Mouse (Mus musculus): ENCODE data around the gene Dna2. TPM values are rescaled to one million over a fixed set of nuclear protein-coding genes. Genes with fewer than 3 reads are reported as not detected.

Dna2 gene
- polyA plus RNA-seq, 1 experiment from 2014 or later = 13.7 TPM

DNA sequence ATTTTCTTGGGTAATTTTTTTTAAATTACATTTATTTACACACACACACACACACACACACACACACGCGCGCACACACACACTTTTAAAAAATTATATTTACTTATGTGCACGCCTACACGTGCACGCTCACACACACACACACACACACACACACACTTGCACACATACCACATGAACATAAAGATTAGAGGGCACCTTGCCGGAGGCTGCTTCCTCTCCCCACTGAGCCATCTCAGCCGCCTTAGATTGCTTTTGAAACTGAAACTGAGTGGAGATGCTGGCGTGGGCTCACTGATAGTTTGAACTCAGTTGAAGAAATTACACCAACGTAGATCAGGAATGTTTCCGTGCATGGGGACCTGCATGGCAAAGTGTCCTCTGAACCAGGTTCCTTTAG, 37.2 kb downstream of the Dna2 start:
- Histone ChIP-seq H3K27me3 (ENCODE audit: control insufficient read depth, insufficient read depth, low read length) (no peaks in the 10 kb centered on the region), H3K9me3 (ENCODE audit: control insufficient read depth, low read length) (no peaks in the 10 kb centered on the region), H3K9ac (ENCODE audit: low read length) (peak overlapping the region; percentile 17; the same call in 1 of the 2 replicates), H3K4me2 (ENCODE audit: low read length) (no peak overlapping the region), H3K36me3 (ENCODE audit: control insufficient read depth, insufficient read depth, low read length) (peaks cover 35% of the 10 kb centered on the region), H3K4me1 (ENCODE audit: control insufficient read depth in 2 of 2, insufficient read depth in 2 of 2, low read length in 2 of 2) (peaks cover 4 to 15% of the 10 kb centered on the region in 2 experiments; a peak in 3 of 4 replicates), H3K27ac (replicated peaks in 1 of 2; ENCODE audit: control insufficient read depth in 1 of 2, insufficient read depth in 1 of 2, low read depth in 2 of 2, low read length in 2 of 2) (peak overlapping the region; percentile 13 to 73), H3K4me3 (ENCODE audit: control insufficient read depth in 1 of 2, insufficient read depth in 1 of 2, low read depth in 1 of 2, low read length in 2 of 2) (no peak overlapping the region)
- 86% methylated on average over 11 of the region's 11 CpGs for WGBS
- no peak for ATAC-seq (ENCODE audit: insufficient number of reproducible peaks, insufficient read depth, low FRiP score, low read depth)

- no peaks in the 10 kb centered on the region for H3K27me3 ChIP-seq (ENCODE audit: control insufficient read depth, insufficient read depth, low read length)
- peak; percentile 14; the same call in 1 of the 2 replicates for ATAC-seq (ENCODE audit: insufficient number of reproducible peaks, insufficient read depth, low FRiP score, low read depth)
- peak overlapping the region; percentile 35 to 73 for H3K27ac ChIP-seq (replicated peaks in 1 of 2; ENCODE audit: control insufficient read depth in 1 of 2, insufficient read depth in 1 of 2, low read depth in 2 of 2, low read length in 2 of 2)
- no peak overlapping the region for H3K4me3 ChIP-seq (ENCODE audit: control insufficient read depth in 1 of 2, insufficient read depth in 1 of 2, low read depth in 1 of 2, low read length in 2 of 2)
- no peaks in the 10 kb centered on the region for H3K9me3 ChIP-seq (ENCODE audit: control insufficient read depth, low read length)
- H3K4me2 ChIP-seq (ENCODE audit: low read length) = no peak overlapping the region
- 0 out of 2 replicates have a peak overlapping the region, but pooled peaks have one; percentile 17 for H3K9ac ChIP-seq (ENCODE audit: low read length)
- peaks cover 39% of the 10 kb centered on the region for H3K36me3 ChIP-seq (ENCODE audit: control insufficient read depth, insufficient read depth, low read length)
- H3K4me1 ChIP-seq (ENCODE audit: control insufficient read depth in 2 of 2, insufficient read depth in 2 of 2, low read length in 2 of 2) = peaks cover 4 to 15% of the 10 kb centered on the region in 2 experiments; a peak in 3 of 4 replicates
- WGBS = 52% methylated on average over 6 of the region's 6 CpGs
These were observed 37.7 kb downstream of the Dna2 start for GRCm38 (mm10) chr10:62984495-62984894.

GRCm38 (mm10) chr10:62987341-62987740, 40.5 kb downstream of the Dna2 start:
- peaks cover 4 to 8% of the 10 kb centered on the region in 2 experiments; a peak in 3 of 4 replicates for H3K4me1 ChIP-seq (ENCODE audit: control insufficient read depth in 2 of 2, insufficient read depth in 2 of 2, low read length in 2 of 2)
- no peak overlapping the region for H3K9ac ChIP-seq (ENCODE audit: low read length)
- no peak overlapping the region for H3K27ac ChIP-seq (replicated peaks in 1 of 2; ENCODE audit: control insufficient read depth in 1 of 2, insufficient read depth in 1 of 2, low read depth in 2 of 2, low read length in 2 of 2)
- no peaks in the 10 kb centered on the region for H3K9me3 ChIP-seq (ENCODE audit: control insufficient read depth, low read length)
- 25% methylated on average over 3 of the region's 3 CpGs for WGBS
- peaks cover 65% of the 10 kb centered on the region for H3K36me3 ChIP-seq (ENCODE audit: control insufficient read depth, insufficient read depth, low read length)
- no peak for ATAC-seq (ENCODE audit: insufficient number of reproducible peaks, insufficient read depth, low FRiP score, low read depth)
- H3K4me2 ChIP-seq (ENCODE audit: low read length) = no peak overlapping the region
- no peaks in the 10 kb centered on the region for H3K27me3 ChIP-seq (ENCODE audit: control insufficient read depth, insufficient read depth, low read length)
- H3K4me3 ChIP-seq (ENCODE audit: control insufficient read depth in 1 of 2, insufficient read depth in 1 of 2, low read depth in 1 of 2, low read length in 2 of 2) = no peak overlapping the region

- Histone ChIP-seq H3K9me3 (ENCODE audit: control insufficient read depth, low read length) (no peaks in the 10 kb centered on the region), H3K27me3 (ENCODE audit: control insufficient read depth, insufficient read depth, low read length) (no peaks in the 10 kb centered on the region), H3K36me3 (ENCODE audit: control insufficient read depth, insufficient read depth, low read length) (peaks cover 68% of the 10 kb centered on the region), H3K4me3 (ENCODE audit: control insufficient read depth in 1 of 2, insufficient read depth in 1 of 2, low read depth in 1 of 2, low read length in 2 of 2) (no peak overlapping the region), H3K4me1 (ENCODE audit: control insufficient read depth in 2 of 2, insufficient read depth in 2 of 2, low read length in 2 of 2) (no peaks in the 10 kb centered on the region), H3K27ac (replicated peaks in 1 of 2; ENCODE audit: control insufficient read depth in 1 of 2, insufficient read depth in 1 of 2, low read depth in 2 of 2, low read length in 2 of 2) (no peak overlapping the region), H3K9ac (ENCODE audit: low read length) (no peak overlapping the region), H3K4me2 (ENCODE audit: low read length) (no peak overlapping the region)
- ATAC-seq (ENCODE audit: insufficient number of reproducible peaks, insufficient read depth, low FRiP score, low read depth) = no peak
- 92% methylated on average over 15 of the region's 15 CpGs for WGBS
These were observed 43.8 kb downstream of the Dna2 start for GRCm38 (mm10) chr10:62990636-62991035.

DNA sequence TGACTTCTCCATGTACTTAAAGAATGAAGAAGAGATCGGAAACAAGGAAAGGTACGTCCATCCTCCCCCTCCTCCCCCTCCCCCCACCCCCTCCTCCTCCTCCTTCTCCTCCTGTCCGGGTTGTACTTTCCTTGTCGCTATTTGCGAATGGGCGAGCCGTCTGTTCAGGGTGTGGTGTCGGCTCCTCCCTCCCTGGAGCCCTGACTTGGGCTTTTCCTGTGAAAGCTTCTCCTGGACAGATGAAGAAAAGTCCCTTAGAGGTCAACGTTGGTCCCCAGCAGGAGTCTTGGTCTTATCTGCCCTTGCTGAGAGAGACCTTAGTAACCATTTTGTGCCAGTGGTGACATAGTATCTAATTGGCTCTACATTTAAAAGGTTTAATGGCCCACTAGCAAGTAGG, 47.2 kb downstream of the Dna2 start:
- no peak overlapping the region for H3K4me2 ChIP-seq (ENCODE audit: low read length)
- no peak overlapping the region for H3K9ac ChIP-seq (ENCODE audit: low read length)
- H3K27me3 ChIP-seq (ENCODE audit: control insufficient read depth, insufficient read depth, low read length) = no peaks in the 10 kb centered on the region
- peaks cover 93% of the 10 kb centered on the region for H3K36me3 ChIP-seq (ENCODE audit: control insufficient read depth, insufficient read depth, low read length)
- H3K27ac ChIP-seq (replicated peaks in 1 of 2; ENCODE audit: control insufficient read depth in 1 of 2, insufficient read depth in 1 of 2, low read depth in 2 of 2, low read length in 2 of 2) = no peak overlapping the region
- no peak overlapping the region for H3K4me3 ChIP-seq (ENCODE audit: control insufficient read depth in 1 of 2, insufficient read depth in 1 of 2, low read depth in 1 of 2, low read length in 2 of 2)
- H3K4me1 ChIP-seq (ENCODE audit: control insufficient read depth in 2 of 2, insufficient read depth in 2 of 2, low read length in 2 of 2) = no peaks in the 10 kb centered on the region
- H3K9me3 ChIP-seq (ENCODE audit: control insufficient read depth, low read length) = no peaks in the 10 kb centered on the region
- 63% methylated on average over 4 of the region's 9 CpGs for WGBS
- ATAC-seq (ENCODE audit: insufficient number of reproducible peaks, insufficient read depth, low FRiP score, low read depth) = no peak

DNA sequence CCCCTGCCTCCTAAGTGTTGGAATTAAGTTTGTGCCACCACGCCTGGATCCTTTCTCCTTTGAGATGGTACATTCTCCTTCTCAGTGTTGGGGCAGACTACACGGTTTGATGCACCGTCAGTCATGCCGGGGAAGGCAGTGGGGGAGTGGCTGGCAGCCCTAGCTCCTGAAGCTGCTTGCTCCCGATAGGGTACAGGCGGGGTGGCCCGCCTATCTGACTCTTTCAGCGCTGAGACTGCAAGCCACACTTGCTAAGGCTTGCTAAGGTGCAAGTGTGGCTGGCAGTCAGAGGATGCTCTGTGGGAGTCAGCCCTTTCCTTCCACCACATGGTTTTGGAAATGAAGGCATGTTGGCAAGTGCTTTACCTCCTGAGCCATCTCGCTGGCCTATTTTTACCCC, 53.8 kb downstream of the Dna2 start:
- Histone ChIP-seq H3K9me3 (ENCODE audit: control insufficient read depth, low read length) (no peaks in the 10 kb centered on the region), H3K9ac (ENCODE audit: low read length) (no peak overlapping the region), H3K27ac (replicated peaks in 1 of 2; ENCODE audit: control insufficient read depth in 1 of 2, insufficient read depth in 1 of 2, low read depth in 2 of 2, low read length in 2 of 2) (no peak overlapping the region), H3K27me3 (ENCODE audit: control insufficient read depth, insufficient read depth, low read length) (no peaks in the 10 kb centered on the region), H3K36me3 (ENCODE audit: control insufficient read depth, insufficient read depth, low read length) (peaks cover 94% of the 10 kb centered on the region), H3K4me3 (ENCODE audit: control insufficient read depth in 1 of 2, insufficient read depth in 1 of 2, low read depth in 1 of 2, low read length in 2 of 2) (no peak overlapping the region), H3K4me2 (ENCODE audit: low read length) (no peak overlapping the region), H3K4me1 (ENCODE audit: control insufficient read depth in 2 of 2, insufficient read depth in 2 of 2, low read length in 2 of 2) (no peaks in the 10 kb centered on the region)
- WGBS = 65% methylated on average over 9 of the region's 9 CpGs
- ATAC-seq (ENCODE audit: insufficient number of reproducible peaks, insufficient read depth, low FRiP score, low read depth) = no peak

- Histone ChIP-seq H3K36me3 (ENCODE audit: control insufficient read depth, insufficient read depth, low read length) (peaks cover 95% of the 10 kb centered on the region), H3K4me1 (ENCODE audit: control insufficient read depth in 2 of 2, insufficient read depth in 2 of 2, low read length in 2 of 2) (no peaks in the 10 kb centered on the region), H3K4me3 (ENCODE audit: control insufficient read depth in 1 of 2, insufficient read depth in 1 of 2, low read depth in 1 of 2, low read length in 2 of 2) (no peak overlapping the region), H3K9me3 (ENCODE audit: control insufficient read depth, low read length) (no peaks in the 10 kb centered on the region), H3K9ac (ENCODE audit: low read length) (no peak overlapping the region), H3K27ac (replicated peaks in 1 of 2; ENCODE audit: control insufficient read depth in 1 of 2, insufficient read depth in 1 of 2, low read depth in 2 of 2, low read length in 2 of 2) (no peak overlapping the region), H3K27me3 (ENCODE audit: control insufficient read depth, insufficient read depth, low read length) (no peaks in the 10 kb centered on the region), H3K4me2 (ENCODE audit: low read length) (no peak overlapping the region)
- 65% methylated on average over 9 of the region's 9 CpGs for WGBS
- ATAC-seq (ENCODE audit: insufficient number of reproducible peaks, insufficient read depth, low FRiP score, low read depth) = no peak
These were observed 56.4 kb downstream of the Dna2 start for GRCm38 (mm10) chr10:63003252-63003651.

DNA sequence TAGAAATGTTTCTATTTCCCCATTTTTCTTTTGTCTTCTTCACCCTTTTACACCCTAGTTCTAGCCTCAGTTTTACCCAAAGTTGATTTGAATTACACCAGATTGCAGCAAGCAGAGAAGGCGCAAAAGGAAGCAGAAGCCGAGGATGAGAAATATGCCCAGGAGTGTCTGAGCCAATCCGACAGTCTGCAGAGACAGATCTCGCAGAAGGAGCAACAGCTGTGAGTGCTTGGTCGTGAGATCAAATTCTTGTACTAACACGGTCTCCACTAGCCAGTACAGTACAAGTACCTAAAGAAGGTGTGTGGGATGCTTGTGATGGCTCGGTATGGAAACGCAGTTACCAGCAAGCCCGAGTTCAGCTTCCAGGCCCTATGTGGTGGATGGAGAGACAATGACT, 57.7 kb downstream of the Dna2 start:
- WGBS = 89% methylated on average over 9 of the region's 9 CpGs

More for the DNA sequence above, 57.7 kb downstream of the Dna2 start:
- no peaks in the 10 kb centered on the region for H3K27me3 ChIP-seq (ENCODE audit: control insufficient read depth, insufficient read depth, low read length)
- no peaks in the 10 kb centered on the region for H3K9me3 ChIP-seq (ENCODE audit: control insufficient read depth, low read length)
- no peak overlapping the region for H3K9ac ChIP-seq (ENCODE audit: low read length)
- H3K36me3 ChIP-seq (ENCODE audit: control insufficient read depth, insufficient read depth, low read length) = peaks cover 94% of the 10 kb centered on the region
- no peak overlapping the region for H3K4me3 ChIP-seq (ENCODE audit: control insufficient read depth in 1 of 2, insufficient read depth in 1 of 2, low read depth in 1 of 2, low read length in 2 of 2)
- no peak for ATAC-seq (ENCODE audit: insufficient number of reproducible peaks, insufficient read depth, low FRiP score, low read depth)
- no peaks in the 10 kb centered on the region for H3K4me1 ChIP-seq (ENCODE audit: control insufficient read depth in 2 of 2, insufficient read depth in 2 of 2, low read length in 2 of 2)
- H3K27ac ChIP-seq (replicated peaks in 1 of 2; ENCODE audit: control insufficient read depth in 1 of 2, insufficient read depth in 1 of 2, low read depth in 2 of 2, low read length in 2 of 2) = no peak overlapping the region
- no peak overlapping the region for H3K4me2 ChIP-seq (ENCODE audit: low read length)

All from heart, embryonic 14.5 days (tissue).